Mouse (Mus musculus) limb, embryonic 15.5 days (tissue): Measurements from ENCODE around the gene Csnk1g1. TPM values are rescaled to one million over a fixed set of nuclear protein-coding genes. Genes with fewer than 3 reads are reported as not detected.

Experiments
- ATAC-seq: fragments of 200-750 bp; cut with Nextera tagmentation; 2 replicates; pipeline ENCODE4 v1.8.0; 2017; ENCODE audit warnings: low read depth, moderate TSS enrichment; ENCODE audit not compliant: insufficient number of reproducible peaks, low FRiP score, low TSS enrichment
- H3K27ac ChIP-seq: fragments of 300-500 bp; sonication (generic); 2 replicates; pipeline ENCODE4 v1.5.1; 2015; ENCODE audit warnings: moderate library complexity, mild to moderate bottlenecking, inconsistent platforms
- H3K27me3 ChIP-seq: fragments of 300-500 bp; sonication (generic); 2 replicates; pipeline ENCODE4 v1.6.1; 2015; ENCODE audit warnings: inconsistent platforms
- H3K36me3 ChIP-seq: fragments of 300-500 bp; sonication (generic); 2 replicates; pipeline ENCODE4 v1.6.1; 2015; ENCODE audit warnings: inconsistent platforms
- H3K4me1 ChIP-seq: fragments of 300-500 bp; sonication (generic); 2 replicates; pipeline ENCODE4 v1.6.1; 2015; ENCODE audit warnings: inconsistent platforms
- H3K4me2 ChIP-seq: fragments of 300-500 bp; sonication (generic); 2 replicates; pipeline ENCODE4 v1.6.1; 2015; ENCODE audit warnings: mild to moderate bottlenecking, inconsistent platforms
- H3K4me3 ChIP-seq: fragments of 300-500 bp; sonication (generic); 2 replicates; pipeline ENCODE4 v1.5.1; 2015; ENCODE audit warnings: mild to moderate bottlenecking, inconsistent platforms
- H3K9ac ChIP-seq: fragments of 300-500 bp; sonication (generic); 2 replicates; pipeline ENCODE4 v1.6.1; 2015; ENCODE audit warnings: inconsistent platforms
- H3K9me3 ChIP-seq: fragments of 300-500 bp; sonication (generic); 2 replicates; pipeline ENCODE4 v1.6.1; 2016; ENCODE audit warnings: inconsistent platforms
- WGBS: fragments of 180-500 bp; shearing (Covaris S2); methylation state at CpG from one replicate; pipeline ENCODE4 v1.1.7; 2015; 5-methylcytosine and 5-hydroxymethylcytosine counted together
- polyA plus RNA-seq: library from polyadenylated mRNA; unstranded; fragments of >200 nt; fragmentation: Nextera tagmentation; extraction: Ambion mirVana; gene quantifications from 2 replicates; pipeline ENCODE4 v1.2.1, GENCODE M21; 2015

Csnk1g1 gene
- polyA plus RNA-seq, 1 experiment from 2014 or later: 17.7 TPM

- WGBS: 1% methylated on average over 51 of the region's 51 CpGs
- H3K9me3 ChIP-seq: no peaks in the 10 kb centered on the region
- H3K27me3 ChIP-seq: no peaks in the 10 kb centered on the region
- H3K4me3 ChIP-seq: peak within 1 kb of the TSS; percentile 80
- H3K4me2 ChIP-seq: peak within 1 kb of the TSS; percentile 74
- H3K36me3 ChIP-seq: peaks cover 22% of the 10 kb centered on the region
- H3K27ac ChIP-seq: peak within 1 kb of the TSS; percentile 88
- H3K9ac ChIP-seq: peak within 1 kb of the TSS; percentile 90
- peak; percentile 97 for ATAC-seq
- peaks cover 16% of the 10 kb centered on the region for H3K4me1 ChIP-seq
Measured at GRCm38 (mm10) chr9:66059583-66060307, 151.0 kb downstream of the Csnk1g1 start, which contains the start of gene Ppib. TSS of gene Ppib (plus strand) at chr9:66060222.

DNA sequence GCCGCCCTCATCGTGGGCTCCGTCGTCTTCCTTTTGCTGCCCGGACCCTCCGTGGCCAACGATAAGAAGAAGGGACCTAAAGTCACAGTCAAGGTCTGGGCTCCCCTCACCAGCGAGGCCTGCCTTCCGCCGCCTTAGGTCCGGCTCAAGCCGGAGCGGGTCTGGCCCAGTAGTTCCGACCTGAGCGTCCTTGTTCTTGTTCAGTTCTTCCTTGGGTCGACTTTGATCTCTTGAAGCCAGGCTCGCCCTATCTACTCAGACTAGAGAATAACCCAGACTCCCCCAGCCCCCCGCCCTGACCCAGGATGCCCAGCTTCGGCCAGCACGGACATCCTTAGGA, 151.6 kb downstream of the Csnk1g1 start:
- peaks cover 16% of the 10 kb centered on the region for H3K4me1 ChIP-seq
- H3K36me3 ChIP-seq: peaks cover 25% of the 10 kb centered on the region
- no peaks in the 10 kb centered on the region for H3K27me3 ChIP-seq
- peak overlapping the region; percentile 80 for H3K4me3 ChIP-seq
- peak overlapping the region; percentile 74 for H3K4me2 ChIP-seq
- no peaks in the 10 kb centered on the region for H3K9me3 ChIP-seq
- WGBS: under 1% methylated on average over 20 of the region's 20 CpGs
- ATAC-seq: peak; percentile 68
- H3K27ac ChIP-seq: peak overlapping the region; percentile 88
- peak overlapping the region; percentile 90 for H3K9ac ChIP-seq

DNA sequence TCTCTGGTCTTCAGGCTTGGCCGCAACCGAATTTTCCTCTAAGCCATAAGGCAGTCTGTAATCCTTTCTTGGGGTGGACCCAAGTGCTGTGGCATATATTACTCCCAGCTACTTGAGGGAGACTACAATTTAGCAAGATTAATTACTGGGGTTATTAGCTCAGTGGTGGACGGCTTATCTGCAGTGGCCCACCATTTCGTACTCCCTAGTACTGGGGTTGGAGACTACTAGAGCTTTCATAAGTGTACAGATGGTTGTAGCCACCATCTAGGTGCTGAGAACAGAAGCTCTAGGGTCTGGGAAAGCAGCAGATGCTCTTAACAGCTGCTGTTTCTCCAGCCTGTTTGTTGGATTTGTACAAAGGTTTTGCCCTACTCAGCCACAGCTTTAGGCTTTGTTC, 152.3 kb downstream of the Csnk1g1 start:
- Histone ChIP-seq H3K27me3 (no peaks in the 10 kb centered on the region), H3K36me3 (peaks cover 32% of the 10 kb centered on the region), H3K9ac (peak overlapping the region; percentile 90), H3K4me3 (peak overlapping the region; percentile 80), H3K27ac (no peak overlapping the region), H3K4me1 (peaks cover 16% of the 10 kb centered on the region), H3K4me2 (peak overlapping the region; percentile 74), H3K9me3 (no peaks in the 10 kb centered on the region)
- WGBS: 11% methylated on average over 4 of the region's 4 CpGs
- no peak for ATAC-seq

GRCm38 (mm10) chr9:66061656-66062055, 152.9 kb downstream of the Csnk1g1 start:
- H3K36me3 ChIP-seq: peaks cover 39% of the 10 kb centered on the region
- H3K4me2 ChIP-seq: peak overlapping the region; percentile 74
- H3K9ac ChIP-seq: no peak overlapping the region
- peaks cover 16% of the 10 kb centered on the region for H3K4me1 ChIP-seq
- H3K4me3 ChIP-seq: peak overlapping the region; percentile 80
- H3K27me3 ChIP-seq: no peaks in the 10 kb centered on the region
- no peaks in the 10 kb centered on the region for H3K9me3 ChIP-seq
- no peak overlapping the region for H3K27ac ChIP-seq
- 76% methylated on average over 3 of the region's 3 CpGs for WGBS
- no peak for ATAC-seq

- Histone ChIP-seq H3K36me3 (peaks cover 48% of the 10 kb centered on the region), H3K4me3 (no peak overlapping the region)
Measured at GRCm38 (mm10) chr9:66063446-66063845, 154.7 kb downstream of the Csnk1g1 start.

DNA sequence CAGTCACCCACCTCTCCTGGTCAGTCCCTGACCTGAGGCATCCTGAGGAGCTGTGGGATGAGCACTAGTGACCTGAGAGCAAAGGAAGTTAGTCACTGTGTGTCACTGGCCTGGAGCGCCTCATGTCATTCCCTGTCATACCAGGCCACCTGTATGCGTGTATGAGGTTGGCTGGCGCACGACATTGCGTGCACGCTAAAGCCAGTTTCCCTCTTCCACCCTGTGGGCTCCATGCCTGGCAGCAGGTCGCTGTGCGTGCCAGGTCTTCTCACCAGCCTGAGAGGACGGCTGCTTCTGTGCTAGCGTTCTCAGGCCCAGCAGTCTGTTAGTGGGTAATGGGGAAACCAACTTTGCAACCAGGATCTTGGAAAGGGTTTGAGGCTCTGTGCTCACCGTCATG, 155.6 kb downstream of the Csnk1g1 start:
- H3K4me3 ChIP-seq: no peak overlapping the region
- 0 out of 2 replicates have a peak, but pooled peaks cover 11% of the 10 kb centered on the region for H3K27me3 ChIP-seq
- no peak overlapping the region for H3K9ac ChIP-seq
- 93% methylated on average over 11 of the region's 11 CpGs for WGBS
- ATAC-seq: no peak
- H3K4me1 ChIP-seq: peaks cover 19% of the 10 kb centered on the region
- no peak overlapping the region for H3K4me2 ChIP-seq
- H3K27ac ChIP-seq: no peak overlapping the region
- H3K36me3 ChIP-seq: peaks cover 48% of the 10 kb centered on the region
- no peaks in the 10 kb centered on the region for H3K9me3 ChIP-seq

More at GRCm38 (mm10) chr9:66063446-66063845, 154.7 kb downstream of the Csnk1g1 start:
- Histone ChIP-seq H3K27me3 (0 out of 2 replicates have a peak, but pooled peaks cover 7% of the 10 kb centered on the region), H3K27ac (no peak overlapping the region), H3K9me3 (no peaks in the 10 kb centered on the region), H3K4me2 (no peak overlapping the region), H3K9ac (no peak overlapping the region), H3K4me1 (peaks cover 16% of the 10 kb centered on the region)
- no peak for ATAC-seq
- WGBS: 86% methylated on average over 3 of the region's 3 CpGs

DNA sequence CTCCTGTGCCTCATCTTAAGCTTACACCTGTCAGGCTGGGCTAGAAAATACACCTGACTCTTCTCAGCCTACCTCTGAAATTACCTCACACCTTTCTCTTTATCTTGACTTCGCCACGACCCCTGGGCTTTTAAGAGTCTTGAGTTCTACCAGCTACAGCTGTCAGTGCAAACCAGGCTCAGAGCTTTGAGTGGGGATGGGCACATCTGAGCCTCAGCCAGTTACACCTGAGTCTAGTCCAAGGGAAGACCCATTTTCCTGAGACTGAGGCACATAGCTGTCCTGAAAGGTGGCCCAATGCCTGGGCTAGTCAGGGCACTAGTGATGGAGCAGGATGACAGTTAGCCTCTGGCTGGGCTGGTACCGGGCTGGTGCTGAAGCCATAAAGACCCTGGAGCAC, 158.1 kb downstream of the Csnk1g1 start:
- Histone ChIP-seq H3K4me3 (no peak overlapping the region), H3K9me3 (no peaks in the 10 kb centered on the region), H3K4me1 (peaks cover 12% of the 10 kb centered on the region), H3K4me2 (no peak overlapping the region), H3K36me3 (peaks cover 48% of the 10 kb centered on the region), H3K27ac (no peak overlapping the region), H3K9ac (no peak overlapping the region), H3K27me3 (peaks cover 18% of the 10 kb centered on the region)
- 90% methylated on average over 3 of the region's 3 CpGs for WGBS
- no peak for ATAC-seq

DNA sequence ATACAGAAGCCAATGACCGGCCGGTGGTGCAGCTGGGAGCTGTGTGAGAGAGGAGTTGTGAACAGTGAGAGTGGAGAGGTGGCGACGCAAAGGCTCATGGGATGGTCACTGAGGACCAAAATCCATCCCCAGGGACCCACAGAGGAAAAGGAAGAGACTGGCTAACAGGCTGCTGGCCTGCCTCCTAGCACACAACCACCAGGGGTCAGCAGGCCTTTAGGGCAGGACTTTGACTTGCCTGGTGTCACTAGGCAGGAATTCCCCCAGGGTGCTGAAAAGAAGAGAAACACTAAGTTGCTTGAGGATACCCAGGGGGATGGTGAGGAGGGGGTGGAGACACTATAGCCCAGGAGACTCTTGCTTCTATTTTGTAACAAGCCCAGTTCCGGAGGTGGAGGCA, 158.8 kb downstream of the Csnk1g1 start:
- Histone ChIP-seq H3K9me3 (no peaks in the 10 kb centered on the region), H3K9ac (no peak overlapping the region), H3K27me3 (peaks cover 18% of the 10 kb centered on the region), H3K4me2 (no peak overlapping the region), H3K4me1 (peaks cover 12% of the 10 kb centered on the region), H3K27ac (no peak overlapping the region), H3K4me3 (no peak overlapping the region), H3K36me3 (peaks cover 46% of the 10 kb centered on the region)
- ATAC-seq: no peak
- 29% methylated on average over 5 of the region's 5 CpGs for WGBS

- H3K4me3 ChIP-seq: no peak overlapping the region
- no peak overlapping the region for H3K9ac ChIP-seq
- peaks cover 12% of the 10 kb centered on the region for H3K4me1 ChIP-seq
- H3K36me3 ChIP-seq: peaks cover 41% of the 10 kb centered on the region
- H3K27ac ChIP-seq: no peak overlapping the region
- H3K4me2 ChIP-seq: no peak overlapping the region
- H3K27me3 ChIP-seq: peaks cover 18% of the 10 kb centered on the region
- H3K9me3 ChIP-seq: no peaks in the 10 kb centered on the region
- no peak for ATAC-seq
- 76% methylated on average over 4 of the region's 4 CpGs for WGBS
Measured at GRCm38 (mm10) chr9:66068056-66068455, 159.3 kb downstream of the Csnk1g1 start.

- ATAC-seq: no peak
- no peak overlapping the region for H3K27ac ChIP-seq
- H3K27me3 ChIP-seq: peaks cover 18% of the 10 kb centered on the region
- no peaks in the 10 kb centered on the region for H3K9me3 ChIP-seq
- H3K4me3 ChIP-seq: peak overlapping the region; percentile 46
- H3K4me1 ChIP-seq: peaks cover 12% of the 10 kb centered on the region
- H3K9ac ChIP-seq: peak overlapping the region; percentile 33
- WGBS: under 1% methylated on average over 30 of the region's 30 CpGs
- H3K36me3 ChIP-seq: peaks cover 31% of the 10 kb centered on the region
- H3K4me2 ChIP-seq: peak overlapping the region; percentile 94
Measured at GRCm38 (mm10) chr9:66068971-66069391, 160.3 kb downstream of the Csnk1g1 start.

DNA sequence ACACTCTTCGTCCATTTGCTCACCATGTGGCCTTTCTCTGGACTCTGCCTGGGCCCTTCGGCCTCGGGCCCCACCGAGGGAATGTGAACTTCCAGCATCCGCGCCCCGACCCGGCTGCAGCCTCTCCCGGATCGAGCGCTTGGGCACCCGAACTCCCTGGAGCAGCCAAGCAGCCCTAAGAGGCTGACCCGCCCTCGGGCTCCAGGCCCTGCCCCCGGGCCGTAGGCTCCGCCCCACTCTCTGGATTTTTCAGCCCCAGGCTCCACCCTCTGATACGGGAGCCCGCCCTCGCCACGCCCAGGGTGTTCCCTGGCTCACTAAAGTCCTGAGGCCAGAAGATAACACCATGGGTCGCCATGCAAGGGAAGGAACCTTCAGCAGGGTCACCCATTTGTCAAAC, 160.9 kb downstream of the Csnk1g1 start, which contains the start of gene Snx22:
TSS of gene Snx22 (minus strand) at position 137 of the 400 bp plus-strand sequence.
- H3K36me3 ChIP-seq: peaks cover 26% of the 10 kb centered on the region
- H3K9me3 ChIP-seq: no peaks in the 10 kb centered on the region
- ATAC-seq: peak; percentile 59; the same call in 1 of the 2 replicates
- peak within 1 kb of the TSS; percentile 33 for H3K9ac ChIP-seq
- H3K4me2 ChIP-seq: peak within 1 kb of the TSS; percentile 94
- 1% methylated on average over 22 of the region's 22 CpGs for WGBS
- H3K4me1 ChIP-seq: peaks cover 12% of the 10 kb centered on the region
- H3K27me3 ChIP-seq: peaks cover 18% of the 10 kb centered on the region
- H3K4me3 ChIP-seq: peak within 1 kb of the TSS; percentile 46
- no peak within 1 kb of the TSS for H3K27ac ChIP-seq

- H3K4me2 ChIP-seq: peak overlapping the region; percentile 94; the same call in 1 of the 2 replicates
- H3K4me1 ChIP-seq: peaks cover 12% of the 10 kb centered on the region
- WGBS: 84% methylated on average over 5 of the region's 5 CpGs
- H3K4me3 ChIP-seq: no peak overlapping the region
- no peak overlapping the region for H3K27ac ChIP-seq
- H3K36me3 ChIP-seq: peaks cover 24% of the 10 kb centered on the region
- no peak for ATAC-seq
- peaks cover 18% of the 10 kb centered on the region for H3K27me3 ChIP-seq
- no peak overlapping the region for H3K9ac ChIP-seq
- no peaks in the 10 kb centered on the region for H3K9me3 ChIP-seq
Measured at GRCm38 (mm10) chr9:66070151-66070550, 161.4 kb downstream of the Csnk1g1 start.
